Comparison of ENCODE assay signal across 8 mouse cellular contexts in genomic region chr2:32175508-32175907, GRCm38 (mm10). TPM values are rescaled to one million over a fixed set of nuclear protein-coding genes. Genes with fewer than 3 reads are reported as not detected.
A peak's percentile ranks its signal among the peaks of the same experiment; 100 is the strongest.
DNase-seq lines count a peak whose midpoint lies in the region; ATAC-seq and TF ChIP-seq lines count a peak whose summit lies in the region.

No protein-coding gene starts in this region.

- H3K9ac ChIP-seq in kidney, embryonic 16.5 days (replicated peaks; ENCODE audit: low read length), result peak overlapping the region; percentile 27; the same call in 1 of the 2 replicates
- peak overlapping the region; percentile 2; the same call in 1 of the 2 replicates for H3K9ac ChIP-seq in embryonic facial prominence, embryonic 14.5 days (ENCODE audit: low read depth, low read length)
- 0 out of 2 replicates have a peak overlapping the region, but pooled peaks have one; percentile 16 for H3K9ac ChIP-seq in hindbrain, embryonic 15.5 days

- ATAC-seq in kidney, embryonic 16.5 days (ENCODE audit: low FRiP score, low TSS enrichment), result no peak
- ATAC-seq in embryonic facial prominence, embryonic 14.5 days (ENCODE audit: low read depth), result no peak
- ATAC-seq in hindbrain, embryonic 15.5 days (ENCODE audit: low FRiP score, low read depth), result no peak; the same call in 1 of the 2 replicates

- WGBS in kidney, embryonic 16.5 days, result 87% methylated on average over 6 of the region's 6 CpGs
- WGBS in embryonic facial prominence, embryonic 14.5 days, result 92% methylated on average over 6 of the region's 6 CpGs
- WGBS in hindbrain, embryonic 15.5 days, result 85% methylated on average over 6 of the region's 6 CpGs

- H3ac ChIP-seq in myocyte (ENCODE audit: control insufficient read depth, insufficient read length), result peak overlapping the region; percentile 13

- peaks cover 91% of the 10 kb centered on the region for H3K79me2 ChIP-seq in myocyte (ENCODE audit: control insufficient read depth, insufficient read depth)

- peaks cover 62% of the 10 kb centered on the region for H3K4me1 ChIP-seq in kidney, embryonic 16.5 days (ENCODE audit: insufficient read depth, low read length)
- peaks cover 53% of the 10 kb centered on the region for H3K4me1 ChIP-seq in embryonic facial prominence, embryonic 14.5 days (ENCODE audit: control insufficient read depth, insufficient read depth, low read length)
- H3K4me1 ChIP-seq in hindbrain, embryonic 15.5 days (replicated peaks), result peaks cover 77% of the 10 kb centered on the region

- DNase-seq in kidney, postnatal 4 days, result no peak
- no peak for DNase-seq in embryonic facial prominence, embryonic 14.5 days (ENCODE audit: low spot score)
- no peak for DNase-seq in gastrocnemius, adult 18-20 months (ENCODE audit: low spot score)
- DNase-seq in cerebellum, adult 11 months, result no peak
- no peak for DNase-seq in thymus, adult 18-20 months

- H3K27me3 ChIP-seq in kidney, embryonic 16.5 days (ENCODE audit: insufficient read depth, low read length), result no peaks in the 10 kb centered on the region
- H3K27me3 ChIP-seq in embryonic facial prominence, embryonic 14.5 days (replicated peaks; ENCODE audit: control insufficient read depth, insufficient read depth, low read length), result no peaks in the 10 kb centered on the region
- H3K27me3 ChIP-seq in hindbrain, embryonic 15.5 days, result no peaks in the 10 kb centered on the region
- H3K27me3 ChIP-seq in myocyte (ENCODE audit: control insufficient read depth, insufficient read depth, insufficient read length), result no peaks in the 10 kb centered on the region

- no peaks in the 10 kb centered on the region for H3K9me3 ChIP-seq in kidney, embryonic 16.5 days (ENCODE audit: low read length)
- H3K9me3 ChIP-seq in embryonic facial prominence, embryonic 14.5 days (ENCODE audit: control insufficient read depth, low read length), result no peaks in the 10 kb centered on the region
- H3K9me3 ChIP-seq in hindbrain, embryonic 15.5 days, result no peaks in the 10 kb centered on the region

- TF ChIP-seq POLR2A in myocyte (IDR thresholded peaks at IDR 0.05; ENCODE audit: insufficient read length, low read depth), result no peak

- no peak overlapping the region for H3K4me3 ChIP-seq in kidney, embryonic 16.5 days (ENCODE audit: low read length)
- H3K4me3 ChIP-seq in embryonic facial prominence, embryonic 14.5 days (ENCODE audit: low read depth, low read length), result no peak overlapping the region
- H3K4me3 ChIP-seq in hindbrain, embryonic 15.5 days, result no peak overlapping the region
- no peak overlapping the region for H3K4me3 ChIP-seq in myocyte

- H3K4me2 ChIP-seq in kidney, embryonic 16.5 days (replicated peaks; ENCODE audit: low read depth, low read length), result peak overlapping the region; percentile 32; the same call in 1 of the 2 replicates
- H3K4me2 ChIP-seq in embryonic facial prominence, embryonic 14.5 days (ENCODE audit: low read depth, low read length), result peak overlapping the region; percentile 31; the same call in 1 of the 2 replicates
- H3K4me2 ChIP-seq in hindbrain, embryonic 15.5 days, result 0 out of 2 replicates have a peak overlapping the region, but pooled peaks have one; percentile 33
- peak overlapping the region; percentile 89 for H3K4me2 ChIP-seq in myocyte (ENCODE audit: low read depth)

- peak overlapping the region; percentile 91 for H3K27ac ChIP-seq in kidney, embryonic 16.5 days (ENCODE audit: low read length)
- peak overlapping the region; percentile 76 for H3K27ac ChIP-seq in embryonic facial prominence, embryonic 14.5 days (replicated peaks; ENCODE audit: low read depth, low read length)
- peak overlapping the region; percentile 87 for H3K27ac ChIP-seq in hindbrain, embryonic 15.5 days (replicated peaks)

- no peaks in the 10 kb centered on the region for H3K36me3 ChIP-seq in kidney, embryonic 16.5 days (ENCODE audit: insufficient read depth, low read length)
- no peaks in the 10 kb centered on the region for H3K36me3 ChIP-seq in embryonic facial prominence, embryonic 14.5 days (ENCODE audit: control insufficient read depth, insufficient read depth, low read length)
- H3K36me3 ChIP-seq in hindbrain, embryonic 15.5 days, result no peaks in the 10 kb centered on the region
- H3K36me3 ChIP-seq in myocyte (ENCODE audit: control insufficient read depth, insufficient read depth), result no peaks in the 10 kb centered on the region

TF ChIP-seq in myocyte, 11 proteins besides CTCF, POLR2A, EP300 and RAD21:
- TF ChIP-seq TCF12 (IDR thresholded peaks at IDR 0.05; ENCODE audit: insufficient read depth, poor library complexity, severe bottlenecking) (no peak), TCF3 (IDR thresholded peaks at IDR 0.05; ENCODE audit: insufficient read length, low read depth) (no peak), SRF (IDR thresholded peaks at IDR 0.05; ENCODE audit: control insufficient read depth, insufficient read length, low read depth) (no peak), POLR2AphosphoS2 (IDR thresholded peaks at IDR 0.05; ENCODE audit: insufficient read length, low read depth) (no peak), REST (IDR thresholded peaks at IDR 0.05; ENCODE audit: insufficient read depth, insufficient read length) (no peak), MYOG (IDR thresholded peaks at IDR 0.05; ENCODE audit: control insufficient read depth in 1 of 3, insufficient read depth in 1 of 3, insufficient read length in 2 of 3, low read depth in 2 of 3) (no peak), MAX (IDR thresholded peaks at IDR 0.05; ENCODE audit: low read depth) (no peak), E2F4 (IDR thresholded peaks at IDR 0.05; ENCODE audit: insufficient read depth) (no peak), MYOD1 (IDR thresholded peaks at IDR 0.05; ENCODE audit: control insufficient read depth in 1 of 3, insufficient read length in 2 of 3, low read depth in 2 of 3) (no peak), USF1 (IDR thresholded peaks at IDR 0.05; ENCODE audit: low read depth) (no peak), CEBPB (IDR thresholded peaks at IDR 0.05; ENCODE audit: insufficient read depth, poor library complexity, severe bottlenecking) (no peak)

RNA-seq across cellular contexts. Expression of gene Prrc2b, which starts 24.6 kb away (rescaled TPM):
- 30.3 and 30.4 TPM in 2 replicates for polyA plus RNA-seq in kidney, embryonic 16.5 days (2015; fragmentation: Nextera tagmentation; extraction: Ambion mirVana)
- polyA plus RNA-seq in embryonic facial prominence, embryonic 14.5 days (2014; fragmentation: Nextera tagmentation; extraction: Ambion mirVana), result 63.0 and 66.0 TPM in 2 replicates
- 79.7 and 81.1 TPM in 2 replicates for polyA plus RNA-seq in hindbrain, embryonic 15.5 days (2015; fragmentation: Nextera tagmentation; extraction: Ambion mirVana)
- polyA plus RNA-seq in myocyte (2012; fragmentation: generic; extraction: Trizol), result 76.2 TPM
- 10 to 100 TPM; 78.4 to 79.7 TPM for total RNA-seq in gastrocnemius, adult 18-20 months (2021)

Comparison
In these comparisons a context has a peak if more than half of its experiments do, and no peak if none do; other contexts are left out.
1. H3K4me2 ChIP-seq: peak in every context shown above with its lines; median percentile 89 in myocyte; 33 in hindbrain, embryonic 15.5 days; 32 in kidney, embryonic 16.5 days; 31 in embryonic facial prominence, embryonic 14.5 days.